Mouse (Mus musculus): ENCODE measurements around the gene Elac2. TPM values are rescaled to one million over a fixed set of nuclear protein-coding genes. Genes with fewer than 3 reads are reported as not detected.

Elac2 gene
- polyA plus RNA-seq, 1 experiment: 16.3 TPM

GRCm38 (mm10) chr11:65020744-65021143 is 41.9 kb downstream of the Elac2 start:
- no peak for DNase-seq (ENCODE audit: low read depth)

- no peak for DNase-seq (ENCODE audit: low read depth)
These were observed 43.9 kb downstream of the Elac2 start for GRCm38 (mm10) chr11:65022771-65023170.

- DNase-seq (ENCODE audit: low read depth): no peak
These were observed 49.2 kb downstream of the Elac2 start for GRCm38 (mm10) chr11:65028049-65028448.

- DNase-seq (ENCODE audit: low read depth): no peak
These were observed 51.4 kb downstream of the Elac2 start for GRCm38 (mm10) chr11:65030201-65030600.

- DNase-seq (ENCODE audit: low read depth): no peak
These were observed 53.4 kb downstream of the Elac2 start for GRCm38 (mm10) chr11:65032221-65032620.

GRCm38 (mm10) chr11:65038996-65039395 is 60.2 kb downstream of the Elac2 start:
- DNase-seq (ENCODE audit: low read depth): no peak

- DNase-seq (ENCODE audit: low read depth): no peak
These were observed 60.8 kb downstream of the Elac2 start for GRCm38 (mm10) chr11:65039517-65040095.

- DNase-seq (ENCODE audit: low read depth): no peak
These were observed 61.7 kb downstream of the Elac2 start for GRCm38 (mm10) chr11:65040556-65040955.

- DNase-seq (ENCODE audit: low read depth): peak; percentile 41
These were observed 70.3 kb downstream of the Elac2 start for GRCm38 (mm10) chr11:65049090-65049489.

GRCm38 (mm10) chr11:65050819-65051218 is 72.0 kb downstream of the Elac2 start:
- no peak for DNase-seq (ENCODE audit: low read depth)

Other genes with a start within 250 kb of the Elac2 start
- 0.11 TPM in 1 of 2 replicates, not detected in the other for gene 1700086D15Rik, start 180.9 kb downstream of the Elac2 start, polyA plus RNA-seq (2012; rRNA removed)
- gene Arhgap44, start 183.9 kb downstream of the Elac2 start, polyA plus RNA-seq (2012; rRNA removed): 5.6 and 8.5 TPM in 2 replicates

Measured in gonadal fat pad, adult 2 months (tissue).